Comparison of ENCODE assay signal across 8 mouse cellular contexts in genomic region chr15:103176874-103177421, GRCm38 (mm10). TPM values are rescaled to one million over a fixed set of nuclear protein-coding genes. Genes with fewer than 3 reads are reported as not detected.
A peak's percentile ranks its signal among the peaks of the same experiment; 100 is the strongest.
DNase-seq lines count a peak whose midpoint lies in the region; ATAC-seq and TF ChIP-seq lines count a peak whose summit lies in the region.

No protein-coding gene starts in this region.

- H3K27me3 ChIP-seq in MEL (ENCODE audit: control insufficient read depth in 1 of 2, insufficient read depth in 2 of 2, low read length in 2 of 2) = peaks cover 0 to 1% of the 10 kb centered on the region in 2 experiments; a peak in 1 of 4 replicates
- H3K27me3 ChIP-seq in hindbrain, embryonic 11.5 days (ENCODE audit: control insufficient read depth, insufficient read depth, low read length) = peaks cover 85% of the 10 kb centered on the region
- H3K27me3 ChIP-seq in lung, embryonic 16.5 days (ENCODE audit: control insufficient read depth, insufficient read depth, low read depth, low read length) = peaks cover 71% of the 10 kb centered on the region
- H3K27me3 ChIP-seq in thymus, adult 2 months (ENCODE audit: control insufficient read depth, insufficient read depth, low read length) = peaks cover 4% of the 10 kb centered on the region; the same call in 1 of the 2 replicates

- no peaks in the 10 kb centered on the region for H3K79me2 ChIP-seq in MEL (ENCODE audit: control insufficient read depth, insufficient read depth, low read length, poor library complexity)

- DNase-seq in MEL (ENCODE audit: low read depth, low spot score) = peak; percentile 76
- peak; percentile 93 for DNase-seq in cerebellum, adult 9-10 months
- DNase-seq in frontal cortex, postnatal 10 days (ENCODE audit: low spot score in 2 of 2) = peak; percentile 69 to 86
- DNase-seq in hindbrain, embryonic 11.5 days (ENCODE audit: low spot score) = peak; percentile 93
- DNase-seq in layer of hippocampus, adult 9-11 months = peak; percentile 84
- DNase-seq in ovary, adult 18-20 months (ENCODE audit: low spot score) = peak; percentile 71
- DNase-seq in thymus, adult 2 months = peak; percentile 90

- ATAC-seq in hindbrain, embryonic 11.5 days (ENCODE audit: low FRiP score) = peak; percentile 70
- peak; percentile 66 for ATAC-seq in lung, embryonic 16.5 days (ENCODE audit: low read depth)

- peaks cover 0 to 5% of the 10 kb centered on the region in 2 experiments; a peak in 1 of 4 replicates for H3K4me1 ChIP-seq in MEL (ENCODE audit: control insufficient read depth in 1 of 2, insufficient read depth in 2 of 2, low read length in 2 of 2)
- H3K4me1 ChIP-seq in hindbrain, embryonic 11.5 days (replicated peaks; ENCODE audit: control insufficient read depth, insufficient read depth, low read length) = peaks cover 2% of the 10 kb centered on the region; the same call in 1 of the 2 replicates
- peaks cover 8% of the 10 kb centered on the region for H3K4me1 ChIP-seq in lung, embryonic 16.5 days (replicated peaks; ENCODE audit: control insufficient read depth, insufficient read depth, low read length)
- peaks cover 6% of the 10 kb centered on the region for H3K4me1 ChIP-seq in thymus, adult 2 months (replicated peaks; ENCODE audit: control insufficient read depth, insufficient read depth, low read length)

- 2% methylated on average over 18 of the region's 18 CpGs for WGBS in hindbrain, embryonic 11.5 days
- under 1% methylated on average over 18 of the region's 18 CpGs for WGBS in lung, embryonic 16.5 days
- WGBS in thymus, adult 2 months = 3% methylated on average over 18 of the region's 18 CpGs

- H3K9ac ChIP-seq in MEL (ENCODE audit: control insufficient read depth, low read depth, low read length, poor library complexity, severe bottlenecking) = no peak overlapping the region
- no peak overlapping the region for H3K9ac ChIP-seq in hindbrain, embryonic 11.5 days (ENCODE audit: low read depth, low read length)
- H3K9ac ChIP-seq in lung, embryonic 16.5 days (ENCODE audit: low read length) = no peak overlapping the region

- H3K9me3 ChIP-seq in MEL (replicated peaks; ENCODE audit: insufficient read depth, low read length) = no peaks in the 10 kb centered on the region
- no peaks in the 10 kb centered on the region for H3K9me3 ChIP-seq in hindbrain, embryonic 11.5 days (ENCODE audit: control insufficient read depth, low read length)
- H3K9me3 ChIP-seq in lung, embryonic 16.5 days (ENCODE audit: control insufficient read depth, low read length) = no peaks in the 10 kb centered on the region

- no peaks in the 10 kb centered on the region for H3K36me3 ChIP-seq in MEL (ENCODE audit: control insufficient read depth in 1 of 2, insufficient read depth in 2 of 2, low read length in 2 of 2)
- H3K36me3 ChIP-seq in hindbrain, embryonic 11.5 days (ENCODE audit: control insufficient read depth, insufficient read depth, low read length) = no peaks in the 10 kb centered on the region
- no peaks in the 10 kb centered on the region for H3K36me3 ChIP-seq in lung, embryonic 16.5 days (ENCODE audit: control insufficient read depth, insufficient read depth, low read length)
- H3K36me3 ChIP-seq in thymus, adult 2 months (ENCODE audit: control insufficient read depth, insufficient read depth, low read length) = no peaks in the 10 kb centered on the region

- H3K4me3 ChIP-seq in MEL (ENCODE audit: control insufficient read depth in 1 of 2, insufficient read depth in 1 of 2, low read depth in 2 of 2, low read length in 2 of 2) = no peak overlapping the region; a peak in 1 of 4 replicates
- no peak overlapping the region for H3K4me3 ChIP-seq in hindbrain, embryonic 11.5 days (ENCODE audit: low read depth, low read length)
- no peak overlapping the region for H3K4me3 ChIP-seq in lung, embryonic 16.5 days (ENCODE audit: low read length)
- H3K4me3 ChIP-seq in thymus, adult 2 months (ENCODE audit: control insufficient read depth, insufficient read depth, low read length) = no peak overlapping the region

- peak; percentile 72 to 90 (median 86) for TF ChIP-seq CTCF in MEL (IDR thresholded peaks at IDR 0.05 in 2 of 3, conservative IDR thresholded peaks at IDR 0.05 in 1 of 3; ENCODE audit: control insufficient read depth in 1 of 3, insufficient read depth in 1 of 3, low read depth in 2 of 3, low read length in 3 of 3, poor library complexity in 1 of 3, severe bottlenecking in 1 of 3)
- peak; percentile 97 for TF ChIP-seq CTCF in thymus, adult 2 months (IDR thresholded peaks at IDR 0.05; ENCODE audit: borderline replicate concordance, control insufficient read depth, extremely low read depth, insufficient read depth, low read length, poor library complexity)

- H3K27ac ChIP-seq in MEL (ENCODE audit: control insufficient read depth, low read depth, low read length) = no peak overlapping the region
- no peak overlapping the region for H3K27ac ChIP-seq in hindbrain, embryonic 11.5 days (ENCODE audit: low read depth, low read length)
- no peak overlapping the region for H3K27ac ChIP-seq in lung, embryonic 16.5 days (ENCODE audit: low read length)
- no peak overlapping the region for H3K27ac ChIP-seq in thymus, adult 2 months (ENCODE audit: control insufficient read depth, insufficient read depth, low read length)

- TF ChIP-seq EP300 in MEL (IDR thresholded peaks at IDR 0.05; ENCODE audit: low read depth in 1 of 2, low read length in 2 of 2) = no peak

- no peak for TF ChIP-seq POLR2A in MEL (IDR thresholded peaks at IDR 0.05; ENCODE audit: control insufficient read depth in 1 of 2, insufficient read depth in 1 of 2, low read depth in 1 of 2, low read length in 2 of 2, poor library complexity in 1 of 2)
- TF ChIP-seq POLR2A in thymus, adult 2 months (IDR thresholded peaks at IDR 0.05; ENCODE audit: control insufficient read depth, extremely low read depth, insufficient read depth, low read length, poor library complexity) = no peak

- no peak overlapping the region for H3K4me2 ChIP-seq in hindbrain, embryonic 11.5 days (replicated peaks; ENCODE audit: low read depth, low read length)
- peak overlapping the region; percentile 38; the same call in 1 of the 2 replicates for H3K4me2 ChIP-seq in lung, embryonic 16.5 days (ENCODE audit: low read depth, low read length)

- peak; percentile 81 for TF ChIP-seq RAD21 in MEL (IDR thresholded peaks at IDR 0.05; ENCODE audit: low read depth, low read length)

TF ChIP-seq in MEL, 35 proteins besides CTCF, POLR2A, EP300 and RAD21:
- TF ChIP-seq CHD2 (IDR thresholded peaks at IDR 0.05; ENCODE audit: low read length) (no peak), TBP (IDR thresholded peaks at IDR 0.05; ENCODE audit: low read depth, low read length) (no peak), SMC3 (IDR thresholded peaks at IDR 0.05; ENCODE audit: low read depth, low read length) (peak; percentile 89), JUND (IDR thresholded peaks at IDR 0.05; ENCODE audit: low read depth, low read length) (no peak), ZC3H11A (IDR thresholded peaks at IDR 0.05; ENCODE audit: low read depth, low read length) (peak; percentile 69), MYC (IDR thresholded peaks at IDR 0.05; ENCODE audit: low read depth, low read length) (no peak)

RNA-seq across cellular contexts. Expression of gene Smug1, which starts 10.1 kb away (rescaled TPM):
- 3.8 and 5.2 TPM in 2 replicates for total RNA-seq in MEL (2012; rRNA removed)
- 1 to 10 TPM in 1 of 2 experiments, not detected in 1; 4.6 TPM for polyA plus RNA-seq in MEL (2012; ENCODE audit: insufficient read depth in 1 of 2, insufficient read length in 2 of 2, low read depth in 1 of 2, low replicate concordance in 2 of 2, missing spikeins in 1 of 2)
- polyA plus RNA-seq in hindbrain, embryonic 11.5 days (2014; fragmentation: Nextera tagmentation; extraction: Ambion mirVana) = 23.9 and 35.8 TPM in 2 replicates
- 17.4 and 20.7 TPM in 2 replicates for polyA plus RNA-seq in lung, embryonic 16.5 days (2015; fragmentation: Nextera tagmentation; extraction: Ambion mirVana)
- 24.2 and 25.1 TPM in 2 replicates for polyA plus RNA-seq in thymus, adult 2 months (2012; rRNA removed)
